Mouse (Mus musculus) kidney, adult 2 months (tissue): Measurements from ENCODE around the gene Ptpro. TPM values are rescaled to one million over a fixed set of nuclear protein-coding genes. Genes with fewer than 3 reads are reported as not detected.
"Not testable (repeated sequence)": the region's sequence is repeated elsewhere in the genome, so short reads cannot be mapped to it uniquely, and the experiment has no call there.

Experiments used
- DNase-seq: peaks from one replicate; pipeline ENCODE4 v3.0.0; 2021
- H3K27ac ChIP-seq: fragments of 200-500 bp; 2 replicates; pipeline ENCODE4 v1.5.1; 2012; ENCODE audit warnings: low read depth, low read length, control low read depth, inconsistent platforms; ENCODE audit not compliant: insufficient read depth
- H3K27me3 ChIP-seq: fragments of 200-500 bp; replicated peaks from 2 replicates; pipeline ENCODE4 v1.6.1; 2012; ENCODE audit warnings: mild to moderate bottlenecking, moderate library complexity, low read length, inconsistent platforms; ENCODE audit not compliant: control insufficient read depth, insufficient read depth
- H3K36me3 ChIP-seq: fragments of 200-500 bp; 2 replicates; pipeline ENCODE4 v1.6.1; 2012; ENCODE audit warnings: mild to moderate bottlenecking, moderate library complexity, low read length, inconsistent platforms; ENCODE audit not compliant: control insufficient read depth, insufficient read depth
- H3K4me1 ChIP-seq: fragments of 200-500 bp; 2 replicates; pipeline ENCODE4 v1.6.1; 2011; ENCODE audit warnings: low read length; ENCODE audit not compliant: control insufficient read depth, insufficient read depth
- H3K4me3 ChIP-seq: fragments of 200-500 bp; 2 replicates; pipeline ENCODE4 v1.5.1; 2011; ENCODE audit warnings: mild to moderate bottlenecking, low read depth, low read length, control low read depth; ENCODE audit not compliant: insufficient read depth
- CTCF ChIP-seq: fragments of 200-500 bp; conservative IDR thresholded peaks from 2 replicates; pipeline ENCODE4 v1.5.1; 2011; ENCODE audit warnings: low read depth, mild to moderate bottlenecking, control low read depth, low read length, moderate library complexity, mixed read lengths; ENCODE audit not compliant: insufficient read depth, insufficient read length
- POLR2A ChIP-seq: fragments of 200-500 bp; IDR thresholded peaks from one replicate; pipeline ENCODE4 v1.6.1; 2011; ENCODE audit warnings: low read depth, low read length, control low read depth
- WGBS: fragments of 180-500 bp; shearing (Covaris S2); methylation state at CpG from one replicate; pipeline ENCODE4 v1.1.7; 2018; 5-methylcytosine and 5-hydroxymethylcytosine counted together
- polyA plus RNA-seq: library from polyadenylated mRNA; depleted of rRNA; stranded (reverse); fragments of >200 nt; gene quantifications from 2 replicates; pipeline ENCODE4 v1.2.3, GENCODE M21; 2012

Gene Ptpro
- polyA plus RNA-seq, 1 experiment: 13.0 TPM

DNA sequence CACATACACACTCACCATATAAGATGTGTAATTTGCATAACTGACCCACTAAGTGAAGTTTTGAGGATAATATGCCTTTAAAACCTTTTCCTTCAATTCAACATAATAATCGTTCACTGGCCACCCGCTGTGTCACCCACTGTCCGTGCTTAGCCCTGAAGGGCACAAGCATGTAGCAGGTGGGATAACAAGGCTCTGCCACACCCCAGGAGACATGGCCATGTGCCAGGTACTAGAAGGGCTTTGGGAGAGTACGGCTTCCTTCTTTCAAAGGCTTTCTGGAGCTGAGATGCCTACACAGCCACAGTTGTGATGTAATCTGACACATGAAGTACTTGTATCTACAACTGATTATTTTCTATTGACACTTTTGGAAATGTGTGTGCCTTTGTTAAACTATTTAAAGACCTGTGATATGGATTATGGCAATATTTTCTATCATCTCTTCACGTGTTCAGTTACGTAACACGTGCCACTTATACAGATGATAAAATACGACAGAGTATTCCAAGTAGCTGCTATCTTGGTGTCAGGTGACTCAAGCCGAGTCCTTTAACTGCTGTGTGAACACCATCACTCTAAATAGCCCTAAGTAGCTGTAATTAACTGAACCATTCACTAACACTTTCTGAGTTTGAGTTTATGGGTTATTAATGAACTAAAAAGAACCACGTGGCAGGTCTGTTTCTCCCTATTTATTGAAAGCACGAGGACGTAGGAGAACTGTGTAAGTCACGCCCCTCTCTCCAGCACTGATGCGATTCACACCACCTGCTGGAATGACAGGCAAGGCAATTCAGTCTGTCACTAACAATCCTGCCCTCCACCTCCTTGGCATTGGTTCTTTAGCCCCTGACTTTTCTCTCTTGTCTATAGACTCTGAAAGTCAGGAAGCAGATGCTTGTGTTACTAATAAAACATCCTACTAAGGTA, 173.6 kb downstream of the Ptpro start:
- Histone ChIP-seq H3K36me3 (no peaks in the 10 kb centered on the region), H3K4me1 (no peaks in the 10 kb centered on the region), H3K27ac (no peak overlapping the region), H3K4me3 (no peak overlapping the region), H3K27me3 (no peaks in the 10 kb centered on the region)
- TF ChIP-seq CTCF (no peak), POLR2A (no peak)
- WGBS: 39% methylated on average over 14 of the region's 14 CpGs
- DNase-seq: no peak

DNA sequence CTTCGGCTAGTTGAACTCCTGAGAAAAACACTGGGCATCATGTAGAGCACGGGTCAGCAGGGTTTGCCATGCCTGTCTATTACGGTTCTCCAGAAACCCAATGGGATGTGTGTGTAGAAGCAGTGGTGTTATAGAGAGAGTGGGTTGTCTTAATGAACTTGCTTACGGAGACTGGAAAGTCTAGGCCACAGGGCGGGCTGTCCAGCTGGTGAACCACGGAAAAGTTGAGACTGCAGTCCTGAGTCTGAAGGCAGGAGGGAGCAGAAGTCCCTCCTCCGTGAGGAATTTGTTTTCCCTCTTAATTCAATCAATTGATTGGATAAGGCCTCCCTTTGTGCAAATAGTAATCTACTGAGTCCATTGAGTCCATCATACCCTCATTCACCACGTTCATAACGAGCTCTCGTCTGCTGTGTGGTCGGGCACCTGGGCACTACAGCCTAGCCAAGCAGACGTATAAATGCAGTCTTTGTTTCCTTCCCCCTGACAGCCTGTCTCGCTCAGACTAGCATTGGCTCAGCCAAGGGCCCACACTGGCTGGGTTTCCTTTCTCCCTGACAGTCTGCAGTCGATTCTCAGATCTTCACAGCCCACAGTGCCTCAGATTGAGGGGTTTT, 181.5 kb downstream of the Ptpro start:
- Histone ChIP-seq H3K27me3 (no peaks in the 10 kb centered on the region), H3K4me1 (no peaks in the 10 kb centered on the region), H3K36me3 (no peaks in the 10 kb centered on the region), H3K4me3 (no peak overlapping the region), H3K27ac (no peak overlapping the region)
- no peak for TF ChIP-seq CTCF
- no peak for TF ChIP-seq POLR2A
- no peak for DNase-seq
- WGBS: 66% methylated on average over 14 of the region's 14 CpGs

DNA sequence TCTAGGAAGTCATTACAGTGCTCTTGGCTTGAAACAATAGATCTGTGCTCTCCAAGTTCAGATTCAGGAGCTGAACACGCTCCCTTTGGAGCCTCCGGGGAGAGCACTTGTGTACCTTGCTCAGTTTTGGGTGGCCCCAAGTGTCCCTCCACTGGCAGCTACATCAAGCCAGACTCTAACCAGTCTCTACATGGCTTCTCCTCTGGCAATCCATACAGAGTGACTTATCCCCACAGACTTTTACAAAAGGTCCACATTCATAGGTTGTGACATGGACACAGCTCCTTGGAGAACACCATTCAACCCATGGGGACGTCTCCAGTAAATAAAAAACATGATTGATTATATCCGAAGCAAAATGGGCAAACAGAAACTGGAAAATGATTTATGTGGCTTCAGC, 185.4 kb downstream of the Ptpro start:
- no peaks in the 10 kb centered on the region for H3K27me3 ChIP-seq
- TF ChIP-seq POLR2A: no peak
- TF ChIP-seq CTCF: no peak
- no peak overlapping the region for H3K27ac ChIP-seq
- H3K4me1 ChIP-seq: no peaks in the 10 kb centered on the region
- WGBS: 68% methylated on average over 4 of the region's 4 CpGs
- no peaks in the 10 kb centered on the region for H3K36me3 ChIP-seq
- no peak overlapping the region for H3K4me3 ChIP-seq
- DNase-seq: no peak

DNA sequence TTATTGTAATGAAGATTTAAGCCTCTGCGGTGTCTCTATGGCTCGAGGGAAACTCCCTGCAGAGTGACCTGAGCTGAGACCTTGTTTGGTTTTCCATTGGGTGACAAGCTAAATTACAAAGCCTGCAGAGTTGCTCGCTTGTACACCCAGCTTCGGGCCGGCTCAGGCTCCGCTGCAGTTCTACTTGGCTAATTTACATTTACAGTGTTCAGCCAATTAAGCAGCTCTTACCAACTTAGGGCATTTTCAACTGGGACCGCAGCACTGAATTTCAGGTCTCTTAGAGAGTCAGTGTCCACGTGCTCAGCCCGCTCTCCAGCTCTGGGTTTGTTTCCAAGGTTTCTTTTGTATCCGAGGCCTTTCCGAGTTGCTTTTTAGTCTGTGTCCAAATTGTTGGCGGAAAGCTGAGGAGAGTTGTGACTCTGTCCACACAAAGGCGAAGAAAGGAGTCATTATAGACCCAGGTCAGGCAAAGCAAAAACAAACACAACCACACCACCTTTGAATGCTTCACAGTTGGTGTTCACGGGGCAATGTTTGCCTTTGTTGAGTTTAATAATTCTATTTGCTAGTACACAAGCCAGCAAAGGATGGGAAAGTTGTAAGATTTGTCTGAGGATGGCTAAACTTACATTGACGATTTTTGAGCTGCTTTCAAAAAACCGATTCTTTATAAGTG, 185.9 kb downstream of the Ptpro start:
- WGBS: 45% methylated on average over 16 of the region's 16 CpGs

DNA sequence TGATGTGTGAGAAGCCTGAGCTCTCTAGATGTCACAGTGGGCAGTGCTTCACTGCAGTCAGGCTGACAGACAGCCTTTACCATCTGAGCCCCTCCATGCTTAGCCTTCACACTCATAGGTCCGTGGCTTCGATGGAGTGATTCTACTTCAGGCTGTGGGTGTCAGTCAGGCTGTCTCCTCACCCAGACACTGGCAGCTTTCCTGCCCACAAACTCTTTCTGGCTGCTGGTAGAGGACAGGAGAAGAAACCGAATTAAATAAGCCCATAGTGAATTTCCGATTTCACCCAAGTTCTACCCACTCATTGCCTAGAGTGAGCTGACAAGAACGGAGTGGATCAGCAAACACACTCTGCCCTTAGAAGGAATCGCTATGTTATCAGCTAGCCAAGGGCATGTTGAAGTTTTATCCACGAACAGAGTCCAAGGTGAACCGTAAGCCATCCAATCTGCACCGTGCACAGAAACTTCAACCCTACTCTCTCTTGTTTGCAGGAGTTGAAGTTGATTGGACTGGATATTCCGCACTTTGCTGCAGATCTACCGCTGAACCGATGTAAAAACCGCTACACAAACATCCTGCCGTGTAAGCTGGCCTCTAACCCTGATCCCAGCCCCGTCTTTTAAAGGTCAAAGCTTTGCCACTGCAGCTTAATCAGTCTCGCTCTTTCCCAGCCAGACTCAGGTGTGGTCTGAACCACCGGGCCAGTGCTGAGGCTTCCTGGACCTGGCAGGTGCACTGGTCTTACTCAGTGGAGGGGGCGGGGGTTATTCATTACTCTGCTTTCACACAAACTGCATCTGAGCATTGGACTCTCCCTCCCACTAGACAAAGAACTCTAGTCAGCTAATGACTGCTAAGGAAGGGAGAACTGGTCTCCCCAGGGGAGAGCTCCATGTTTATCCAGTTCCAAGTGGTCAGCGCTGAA, 188.7 kb downstream of the Ptpro start:
- 57% methylated on average over 19 of the region's 19 CpGs for WGBS
- Histone ChIP-seq H3K4me3 (no peak overlapping the region), H3K4me1 (no peaks in the 10 kb centered on the region), H3K27ac (no peak overlapping the region), H3K36me3 (no peaks in the 10 kb centered on the region), H3K27me3 (no peaks in the 10 kb centered on the region)
- TF ChIP-seq POLR2A (no peak), CTCF (no peak)
- DNase-seq: no peak

More for the DNA sequence above, 185.9 kb downstream of the Ptpro start:
- peak; percentile 31 for DNase-seq
- Histone ChIP-seq H3K4me1 (no peaks in the 10 kb centered on the region), H3K36me3 (no peaks in the 10 kb centered on the region), H3K4me3 (no peak overlapping the region), H3K27me3 (no peaks in the 10 kb centered on the region), H3K27ac (no peak overlapping the region)
- TF ChIP-seq POLR2A: no peak
- TF ChIP-seq CTCF: no peak

DNA sequence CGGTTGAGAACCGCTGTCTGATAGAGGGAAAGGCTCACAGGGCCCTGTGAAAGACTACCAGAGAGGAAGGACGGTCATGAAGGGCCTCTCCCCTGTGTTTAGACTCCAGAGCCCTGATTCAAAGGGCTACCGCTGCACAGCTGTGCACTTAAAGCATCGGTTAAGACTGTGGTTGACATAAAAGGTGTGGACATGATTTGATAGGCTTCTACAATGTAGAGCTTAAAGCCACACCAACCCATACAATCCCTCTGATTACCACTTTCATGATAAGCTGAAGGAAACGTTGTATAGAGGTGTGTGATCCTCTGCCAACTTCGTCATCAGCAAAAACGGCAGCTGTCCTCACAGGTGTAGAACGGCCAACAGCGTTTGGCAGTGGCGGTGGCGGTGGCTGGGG, 191.0 kb downstream of the Ptpro start:
- Histone ChIP-seq H3K4me3 (no peak overlapping the region), H3K4me1 (no peaks in the 10 kb centered on the region), H3K27ac (no peak overlapping the region), H3K27me3 (no peaks in the 10 kb centered on the region), H3K36me3 (no peaks in the 10 kb centered on the region)
- DNase-seq: no peak
- TF ChIP-seq POLR2A (no peak), CTCF (no peak)
- 89% methylated on average over 12 of the region's 12 CpGs for WGBS

DNA sequence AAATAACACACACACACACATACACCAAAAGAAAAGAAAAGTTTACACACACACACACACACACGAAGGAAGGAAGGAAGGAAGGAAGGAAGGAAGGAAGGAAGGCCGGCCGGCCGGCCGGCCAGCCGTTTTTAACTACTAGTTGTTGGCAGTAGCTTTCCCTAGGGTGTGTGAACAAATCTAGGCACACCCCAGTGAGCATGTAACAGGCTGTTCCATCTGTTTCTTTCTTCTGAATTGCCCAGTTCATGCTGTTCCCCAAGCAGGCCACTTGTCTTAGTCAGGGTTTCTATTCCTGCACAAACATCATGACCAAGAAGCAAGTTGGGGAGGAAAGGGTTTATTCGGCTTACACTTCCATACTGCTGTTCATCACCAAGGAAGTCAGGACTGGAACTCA, 194.0 kb downstream of the Ptpro start:
- 78% methylated on average over 7 of the region's 7 CpGs for WGBS
- H3K4me3 ChIP-seq, H3K4me1 ChIP-seq, H3K27ac ChIP-seq, DNase-seq, H3K36me3 ChIP-seq, H3K27me3 ChIP-seq: not testable (repeated sequence)
